Mouse (Mus musculus): ENCODE results near the gene H2-Aa. TPM values are rescaled to one million over a fixed set of nuclear protein-coding genes. Genes with fewer than 3 reads are reported as not detected.

Gene H2-Aa
- total and polyA plus RNA-seq, 2 experiments from 2014 or later = 1.7 TPM; not detected in 1

- H3K4me3 ChIP-seq (ENCODE audit: low read depth, low read length) = no peak overlapping the region
- no peak overlapping the region for H3K4me2 ChIP-seq (ENCODE audit: low read depth, low read length)
- no peak for DNase-seq (ENCODE audit: low spot score)
- WGBS = 62% methylated on average over 5 of the region's 5 CpGs
- no peak overlapping the region for H3K9ac ChIP-seq (replicated peaks; ENCODE audit: low read depth, low read length)
- no peaks in the 10 kb centered on the region for H3K4me1 ChIP-seq (ENCODE audit: control insufficient read depth, insufficient read depth)
- TF ChIP-seq CTCF (IDR thresholded peaks at IDR 0.05; ENCODE audit: low read depth) (no peak), EP300 (IDR thresholded peaks at IDR 0.05; ENCODE audit: low read depth) (no peak)
- H3K36me3 ChIP-seq (replicated peaks; ENCODE audit: control insufficient read depth, insufficient read depth, low read length) = no peaks in the 10 kb centered on the region
- H3K27me3 ChIP-seq (ENCODE audit: control insufficient read depth, insufficient read depth, low read length) = no peaks in the 10 kb centered on the region
- no peak for ATAC-seq (ENCODE audit: insufficient read depth, low read depth)
- H3K9me3 ChIP-seq (replicated peaks; ENCODE audit: control insufficient read depth, low read length) = 0 out of 2 replicates have a peak, but pooled peaks cover under 1% of the 10 kb centered on the region
- no peak overlapping the region for H3K27ac ChIP-seq (ENCODE audit: low read depth)
These were observed 50.9 kb downstream of the H2-Aa start for GRCm38 (mm10) chr17:34236691-34237090.

GRCm38 (mm10) chr17:34234926-34235325 lies 52.7 kb downstream of the H2-Aa start:
- no peak overlapping the region for H3K4me3 ChIP-seq (ENCODE audit: low read depth, low read length)
- H3K9ac ChIP-seq (replicated peaks; ENCODE audit: low read depth, low read length) = no peak overlapping the region
- no peak overlapping the region for H3K27ac ChIP-seq (ENCODE audit: low read depth)
- DNase-seq (ENCODE audit: low spot score) (peak; percentile 59), ATAC-seq (ENCODE audit: insufficient read depth, low read depth) (peak; percentile 58; the same call in 1 of the 2 replicates)
- H3K4me1 ChIP-seq (ENCODE audit: control insufficient read depth, insufficient read depth) = no peaks in the 10 kb centered on the region
- no peaks in the 10 kb centered on the region for H3K9me3 ChIP-seq (replicated peaks; ENCODE audit: control insufficient read depth, low read length)
- TF ChIP-seq CTCF (IDR thresholded peaks at IDR 0.05; ENCODE audit: low read depth) (peak; percentile 94), EP300 (IDR thresholded peaks at IDR 0.05; ENCODE audit: low read depth) (no peak)
- WGBS = 42% methylated on average over 9 of the region's 9 CpGs
- no peaks in the 10 kb centered on the region for H3K27me3 ChIP-seq (ENCODE audit: control insufficient read depth, insufficient read depth, low read length)
- no peaks in the 10 kb centered on the region for H3K36me3 ChIP-seq (replicated peaks; ENCODE audit: control insufficient read depth, insufficient read depth, low read length)
- H3K4me2 ChIP-seq (ENCODE audit: low read depth, low read length) = no peak overlapping the region

Other genes with a start within 250 kb of the H2-Aa start
- gene Col11a2, start 248.4 kb downstream of the H2-Aa start, total RNA-seq (2014; rRNA removed; ENCODE audit: low replicate concordance) = 1.4 and 1.9 TPM in 2 replicates
- 0.25 and 0.29 TPM in 2 replicates for gene Col11a2, start 248.4 kb downstream of the H2-Aa start, polyA plus RNA-seq (2015; fragmentation: Nextera tagmentation; extraction: Ambion mirVana)
- gene H2-Oa, start 195.5 kb downstream of the H2-Aa start, total RNA-seq (2014; rRNA removed; ENCODE audit: low replicate concordance) = not detected in 2 replicates
- not detected in 2 replicates for gene H2-Oa, start 195.5 kb downstream of the H2-Aa start, polyA plus RNA-seq (2015; fragmentation: Nextera tagmentation; extraction: Ambion mirVana)
- gene H2-DMa, start 168.3 kb downstream of the H2-Aa start, total RNA-seq (2014; rRNA removed; ENCODE audit: low replicate concordance) = 2.6 and 7.2 TPM in 2 replicates
- gene H2-DMa, start 168.3 kb downstream of the H2-Aa start, polyA plus RNA-seq (2015; fragmentation: Nextera tagmentation; extraction: Ambion mirVana) = 4.2 and 4.6 TPM in 2 replicates
- gene Brd2, start 165.2 kb downstream of the H2-Aa start, total RNA-seq (2014; rRNA removed; ENCODE audit: low replicate concordance) = 83.2 and 87.5 TPM in 2 replicates
- 33.4 and 38.4 TPM in 2 replicates for gene Brd2, start 165.2 kb downstream of the H2-Aa start, polyA plus RNA-seq (2015; fragmentation: Nextera tagmentation; extraction: Ambion mirVana)
- 1.5 TPM in 1 of 2 replicates, not detected in the other for gene H2-DMb2, start 144.5 kb downstream of the H2-Aa start, total RNA-seq (2014; rRNA removed; ENCODE audit: low replicate concordance)
- 0.33 and 0.38 TPM in 2 replicates for gene H2-DMb2, start 144.5 kb downstream of the H2-Aa start, polyA plus RNA-seq (2015; fragmentation: Nextera tagmentation; extraction: Ambion mirVana)
- 0.19 TPM in 1 of 2 replicates, not detected in the other for gene H2-DMb1, start 134.8 kb downstream of the H2-Aa start, total RNA-seq (2014; rRNA removed; ENCODE audit: low replicate concordance)
- 0.65 and 0.90 TPM in 2 replicates for gene H2-DMb1, start 134.8 kb downstream of the H2-Aa start, polyA plus RNA-seq (2015; fragmentation: Nextera tagmentation; extraction: Ambion mirVana)
- gene Tap1, start 100.3 kb downstream of the H2-Aa start, total RNA-seq (2014; rRNA removed; ENCODE audit: low replicate concordance) = 8.8 and 10.7 TPM in 2 replicates
- gene Tap1, start 100.3 kb downstream of the H2-Aa start, polyA plus RNA-seq (2015; fragmentation: Nextera tagmentation; extraction: Ambion mirVana) = 2.7 and 3.7 TPM in 2 replicates
- gene Psmb9, start 100.1 kb downstream of the H2-Aa start, total RNA-seq (2014; rRNA removed; ENCODE audit: low replicate concordance) = 2.9 and 6.3 TPM in 2 replicates
- 2.5 and 3.6 TPM in 2 replicates for gene Psmb9, start 100.1 kb downstream of the H2-Aa start, polyA plus RNA-seq (2015; fragmentation: Nextera tagmentation; extraction: Ambion mirVana)
- 9.7 and 11.0 TPM in 2 replicates for gene Psmb8, start 90.1 kb downstream of the H2-Aa start, total RNA-seq (2014; rRNA removed; ENCODE audit: low replicate concordance)
- gene Psmb8, start 90.1 kb downstream of the H2-Aa start, polyA plus RNA-seq (2015; fragmentation: Nextera tagmentation; extraction: Ambion mirVana) = 9.4 and 9.9 TPM in 2 replicates
- 3.3 and 14.5 TPM in 2 replicates for gene Tap2, start 84.3 kb downstream of the H2-Aa start, total RNA-seq (2014; rRNA removed; ENCODE audit: low replicate concordance)
- gene Tap2, start 84.3 kb downstream of the H2-Aa start, polyA plus RNA-seq (2015; fragmentation: Nextera tagmentation; extraction: Ambion mirVana) = 7.0 and 7.5 TPM in 2 replicates
- gene H2-Ob, start 48.9 kb downstream of the H2-Aa start, total RNA-seq (2014; rRNA removed; ENCODE audit: low replicate concordance) = not detected in 2 replicates
- 0.08 and 0.14 TPM in 2 replicates for gene H2-Ob, start 48.9 kb downstream of the H2-Aa start, polyA plus RNA-seq (2015; fragmentation: Nextera tagmentation; extraction: Ambion mirVana)
- 0.69 and 4.1 TPM in 2 replicates for gene H2-Ab1, start 30.1 kb downstream of the H2-Aa start, total RNA-seq (2014; rRNA removed; ENCODE audit: low replicate concordance)
- gene H2-Ab1, start 30.1 kb downstream of the H2-Aa start, polyA plus RNA-seq (2015; fragmentation: Nextera tagmentation; extraction: Ambion mirVana) = 2.0 and 3.6 TPM in 2 replicates
- gene H2-Eb1, start 18.0 kb upstream of the H2-Aa start, total RNA-seq (2014; rRNA removed; ENCODE audit: low replicate concordance) = 1.2 TPM in 1 of 2 replicates, not detected in the other
- 4.1 and 4.4 TPM in 2 replicates for gene H2-Eb1, start 18.0 kb upstream of the H2-Aa start, polyA plus RNA-seq (2015; fragmentation: Nextera tagmentation; extraction: Ambion mirVana)
- gene H2-Eb2, start 37.8 kb upstream of the H2-Aa start, total RNA-seq (2014; rRNA removed; ENCODE audit: low replicate concordance) = not detected in 2 replicates
- not detected in 2 replicates for gene H2-Eb2, start 37.8 kb upstream of the H2-Aa start, polyA plus RNA-seq (2015; fragmentation: Nextera tagmentation; extraction: Ambion mirVana)
- not detected in 2 replicates for gene Btnl2, start 67.0 kb upstream of the H2-Aa start, total RNA-seq (2014; rRNA removed; ENCODE audit: low replicate concordance)
- not detected in 2 replicates for gene Btnl2, start 67.0 kb upstream of the H2-Aa start, polyA plus RNA-seq (2015; fragmentation: Nextera tagmentation; extraction: Ambion mirVana)
- not detected in 2 replicates for gene Btnl1, start 89.3 kb upstream of the H2-Aa start, total RNA-seq (2014; rRNA removed; ENCODE audit: low replicate concordance)
- not detected in 2 replicates for gene Btnl1, start 89.3 kb upstream of the H2-Aa start, polyA plus RNA-seq (2015; fragmentation: Nextera tagmentation; extraction: Ambion mirVana)
- not detected in 2 replicates for gene BC051142, start 111.0 kb upstream of the H2-Aa start, total RNA-seq (2014; rRNA removed; ENCODE audit: low replicate concordance)
- gene BC051142, start 111.0 kb upstream of the H2-Aa start, polyA plus RNA-seq (2015; fragmentation: Nextera tagmentation; extraction: Ambion mirVana) = 0.41 and 0.62 TPM in 2 replicates
- gene Btnl4, start 189.5 kb upstream of the H2-Aa start, total RNA-seq (2014; rRNA removed; ENCODE audit: low replicate concordance) = not detected in 2 replicates
- not detected in 2 replicates for gene Btnl4, start 189.5 kb upstream of the H2-Aa start, polyA plus RNA-seq (2015; fragmentation: Nextera tagmentation; extraction: Ambion mirVana)
- not detected in 2 replicates for gene Btnl6, start 229.5 kb upstream of the H2-Aa start, total RNA-seq (2014; rRNA removed; ENCODE audit: low replicate concordance)
- not detected in 2 replicates for gene Btnl6, start 229.5 kb upstream of the H2-Aa start, polyA plus RNA-seq (2015; fragmentation: Nextera tagmentation; extraction: Ambion mirVana)

Data from heart, postnatal 0 days (tissue).